Mouse (Mus musculus) embryonic facial prominence, embryonic 14.5 days (tissue): ENCODE results near the gene Top3b. TPM values are rescaled to one million over a fixed set of nuclear protein-coding genes. Genes with fewer than 3 reads are reported as not detected.
A peak's percentile ranks its signal among the peaks of the same experiment; 100 is the strongest.

Experiments
- ATAC-seq: fragments of 200-750 bp; cut with Nextera tagmentation; 2 replicates; pipeline ENCODE4 v1.8.0; 2017; ENCODE audit warnings: low read depth, moderate number of reproducible peaks, moderate TSS enrichment
- DNase-seq: peaks from one replicate; pipeline ENCODE4 v3.0.0-alpha.2; 2015; ENCODE audit warnings: low spot score
- H3K27ac ChIP-seq: fragments of 300-500 bp; sonication (generic); replicated peaks from 2 replicates; pipeline ENCODE4 v1.5.1; 2014; ENCODE audit warnings: low read depth, mild to moderate bottlenecking, low read length, moderate library complexity
- H3K27me3 ChIP-seq: fragments of 300-500 bp; sonication (generic); replicated peaks from 2 replicates; pipeline ENCODE4 v1.6.1; 2014; ENCODE audit warnings: low read length; ENCODE audit not compliant: control insufficient read depth, insufficient read depth
- H3K36me3 ChIP-seq: fragments of 300-500 bp; sonication (generic); 2 replicates; pipeline ENCODE4 v1.6.1; 2014; ENCODE audit warnings: low read length, mixed read lengths; ENCODE audit not compliant: control insufficient read depth, insufficient read depth
- H3K4me1 ChIP-seq: fragments of 300-500 bp; sonication (generic); 2 replicates; pipeline ENCODE4 v1.6.1; 2014; ENCODE audit warnings: antibody characterized with exemption, low read length; ENCODE audit not compliant: control insufficient read depth, insufficient read depth
- H3K4me2 ChIP-seq: fragments of 300-500 bp; sonication (generic); 2 replicates; pipeline ENCODE4 v1.6.1; 2014; ENCODE audit warnings: low read depth, mild to moderate bottlenecking, low read length, moderate library complexity, mixed read lengths
- H3K4me3 ChIP-seq: fragments of 300-500 bp; sonication (generic); 2 replicates; pipeline ENCODE4 v1.5.1; 2014; ENCODE audit warnings: low read depth, mild to moderate bottlenecking, low read length
- H3K9ac ChIP-seq: fragments of 300-500 bp; sonication (generic); 2 replicates; pipeline ENCODE4 v1.6.1; 2014; ENCODE audit warnings: low read depth, mild to moderate bottlenecking, low read length, moderate library complexity, mixed read lengths
- H3K9me3 ChIP-seq: fragments of 300-500 bp; sonication (generic); 2 replicates; pipeline ENCODE4 v1.6.1; 2016; ENCODE audit warnings: low read length; ENCODE audit not compliant: control insufficient read depth
- WGBS: fragments of 180-500 bp; shearing (Covaris S2); extraction: QIAGEN DNeasy Blood & Tissue Kit; methylation state at CpG from one replicate; pipeline ENCODE4 v1.1.7; 2014; 5-methylcytosine and 5-hydroxymethylcytosine counted together
- polyA plus RNA-seq: library from polyadenylated mRNA; unstranded; fragments of >200 nt; fragmentation: Nextera tagmentation; extraction: Ambion mirVana; gene quantifications from 2 replicates; pipeline ENCODE4 v1.2.1, GENCODE M21; 2014

Top3b gene
- polyA plus RNA-seq, result 63.7 and 70.7 TPM in 2 replicates

GRCm38 (mm10) chr16:16870617-16871331 is at the start of gene Top3b, which contains the start of gene Vpreb1:
Gene Top3b (plus strand): TSS chr16:16870736.
Gene Vpreb1 (minus strand): TSS chr16:16870843.
- H3K9me3 ChIP-seq, result no peaks in the 10 kb centered on the region
- H3K4me1 ChIP-seq, result peaks cover 5% of the 10 kb centered on the region
- H3K36me3 ChIP-seq, result peaks cover 13% of the 10 kb centered on the region
- DNase-seq, result peak; percentile 97
- peak within 1 kb of the TSS; percentile 86 for H3K9ac ChIP-seq
- WGBS, result under 1% methylated on average over 37 of the region's 49 CpGs
- H3K4me3 ChIP-seq, result peak within 1 kb of the TSS; percentile 69
- H3K27ac ChIP-seq, result peak within 1 kb of the TSS; percentile 95
- H3K27me3 ChIP-seq, result no peaks in the 10 kb centered on the region
- H3K4me2 ChIP-seq, result peak within 1 kb of the TSS; percentile 61
- peak; percentile 98 for ATAC-seq

GRCm38 (mm10) chr16:16825476-16825875 is 45.1 kb upstream of the Top3b start:
- DNase-seq, result no peak
- Histone ChIP-seq H3K4me2 (no peak overlapping the region), H3K9ac (no peak overlapping the region), H3K9me3 (no peaks in the 10 kb centered on the region), H3K4me3 (no peak overlapping the region), H3K27me3 (no peaks in the 10 kb centered on the region), H3K36me3 (no peaks in the 10 kb centered on the region), H3K27ac (no peak overlapping the region), H3K4me1 (peaks cover 4% of the 10 kb centered on the region; the same call in 1 of the 2 replicates)
- ATAC-seq, result no peak
- 38% methylated on average over 5 of the region's 5 CpGs for WGBS

GRCm38 (mm10) chr16:16826223-16826622 is 44.3 kb upstream of the Top3b start:
- Histone ChIP-seq H3K4me3 (no peak overlapping the region), H3K36me3 (no peaks in the 10 kb centered on the region), H3K4me2 (no peak overlapping the region), H3K27ac (no peak overlapping the region), H3K9ac (no peak overlapping the region), H3K4me1 (peaks cover 4% of the 10 kb centered on the region; the same call in 1 of the 2 replicates), H3K27me3 (no peaks in the 10 kb centered on the region), H3K9me3 (no peaks in the 10 kb centered on the region)
- ATAC-seq (no peak), DNase-seq (no peak)
- WGBS, result 94% methylated on average over 2 of the region's 2 CpGs

- Histone ChIP-seq H3K4me1 (peaks cover 4% of the 10 kb centered on the region; the same call in 1 of the 2 replicates), H3K9me3 (no peaks in the 10 kb centered on the region), H3K36me3 (no peaks in the 10 kb centered on the region), H3K4me3 (peak within 1 kb of the TSS; percentile 37), H3K9ac (peak within 1 kb of the TSS; percentile 41; the same call in 1 of the 2 replicates), H3K4me2 (peak within 1 kb of the TSS; percentile 73), H3K27me3 (no peaks in the 10 kb centered on the region), H3K27ac (no peak within 1 kb of the TSS)
- DNase-seq (peak; percentile 68), ATAC-seq (peak; percentile 90)
- WGBS, result 6% methylated on average over 33 of the region's 33 CpGs
These were observed 41.5 kb upstream of the Top3b start, which contains the start of gene Spag6l for GRCm38 (mm10) chr16:16828757-16829615. Gene Spag6l (minus strand): TSS chr16:16829456.

- H3K4me1 ChIP-seq, result peaks cover 4% of the 10 kb centered on the region; the same call in 1 of the 2 replicates
- H3K27ac ChIP-seq, result no peak overlapping the region
- 84% methylated on average over 3 of the region's 3 CpGs for WGBS
- no peaks in the 10 kb centered on the region for H3K27me3 ChIP-seq
- no peaks in the 10 kb centered on the region for H3K36me3 ChIP-seq
- H3K4me3 ChIP-seq, result no peak overlapping the region
- H3K4me2 ChIP-seq, result no peak overlapping the region
- no peak overlapping the region for H3K9ac ChIP-seq
- DNase-seq (no peak), ATAC-seq (no peak)
- H3K9me3 ChIP-seq, result no peaks in the 10 kb centered on the region
These were observed 40.9 kb upstream of the Top3b start for GRCm38 (mm10) chr16:16829671-16830070.

- DNase-seq, result no peak
- H3K27me3 ChIP-seq, result no peaks in the 10 kb centered on the region
- H3K9ac ChIP-seq, result no peak overlapping the region
- no peak for ATAC-seq
- H3K4me3 ChIP-seq, result no peak overlapping the region
- no peaks in the 10 kb centered on the region for H3K9me3 ChIP-seq
- no peaks in the 10 kb centered on the region for H3K4me1 ChIP-seq
- no peaks in the 10 kb centered on the region for H3K36me3 ChIP-seq
- no peak overlapping the region for H3K4me2 ChIP-seq
- H3K27ac ChIP-seq, result no peak overlapping the region
These were observed 21.3 kb upstream of the Top3b start for GRCm38 (mm10) chr16:16849196-16849595.

GRCm38 (mm10) chr16:16852411-16852810 is 18.1 kb upstream of the Top3b start:
- DNase-seq, result no peak
- Histone ChIP-seq H3K27me3 (no peaks in the 10 kb centered on the region), H3K36me3 (no peaks in the 10 kb centered on the region), H3K4me3 (no peak overlapping the region), H3K27ac (no peak overlapping the region), H3K9ac (no peak overlapping the region), H3K9me3 (no peaks in the 10 kb centered on the region), H3K4me2 (no peak overlapping the region), H3K4me1 (no peaks in the 10 kb centered on the region)
- no peak for ATAC-seq
- 75% methylated on average over 3 of the region's 3 CpGs for WGBS

GRCm38 (mm10) chr16:16854836-16855235 is 15.7 kb upstream of the Top3b start:
- H3K4me3 ChIP-seq, result no peak overlapping the region
- H3K4me2 ChIP-seq, result no peak overlapping the region
- no peak overlapping the region for H3K9ac ChIP-seq
- 26% methylated on average over 6 of the region's 6 CpGs for WGBS
- H3K4me1 ChIP-seq, result no peaks in the 10 kb centered on the region
- ATAC-seq (no peak), DNase-seq (peak; percentile 42)
- H3K9me3 ChIP-seq, result no peaks in the 10 kb centered on the region
- H3K27me3 ChIP-seq, result no peaks in the 10 kb centered on the region
- H3K36me3 ChIP-seq, result no peaks in the 10 kb centered on the region
- H3K27ac ChIP-seq, result no peak overlapping the region
